Mouse (Mus musculus) megakaryocyte, embryonic 14.5 days (primary cell): ENCODE measurements around the gene Sytl4.

ENCODE experiments used
- FLI1 ChIP-seq: IDR thresholded peaks from 2 replicates; pipeline ENCODE4 v1.6.1; 2012; ENCODE audit warnings: low read length, inconsistent platforms, mixed read lengths
- GATA1 ChIP-seq: IDR thresholded peaks from 3 replicates; pipeline ENCODE4 v1.6.1; 2012; ENCODE audit warnings: mixed read lengths, low read length, inconsistent platforms, borderline replicate concordance

GRCm38 (mm10) chrX:133914219-133914618, 67.4 kb downstream of the Sytl4 start:
- TF ChIP-seq GATA1 (no peak), FLI1 (no peak)
